Mouse (Mus musculus): ENCODE measurements around the gene Skap1. TPM values are rescaled to one million over a fixed set of nuclear protein-coding genes. Genes with fewer than 3 reads are reported as not detected.

The Skap1 gene
- polyA plus RNA-seq, 1 experiment from 2014 or later, result 2.6 TPM

DNA sequence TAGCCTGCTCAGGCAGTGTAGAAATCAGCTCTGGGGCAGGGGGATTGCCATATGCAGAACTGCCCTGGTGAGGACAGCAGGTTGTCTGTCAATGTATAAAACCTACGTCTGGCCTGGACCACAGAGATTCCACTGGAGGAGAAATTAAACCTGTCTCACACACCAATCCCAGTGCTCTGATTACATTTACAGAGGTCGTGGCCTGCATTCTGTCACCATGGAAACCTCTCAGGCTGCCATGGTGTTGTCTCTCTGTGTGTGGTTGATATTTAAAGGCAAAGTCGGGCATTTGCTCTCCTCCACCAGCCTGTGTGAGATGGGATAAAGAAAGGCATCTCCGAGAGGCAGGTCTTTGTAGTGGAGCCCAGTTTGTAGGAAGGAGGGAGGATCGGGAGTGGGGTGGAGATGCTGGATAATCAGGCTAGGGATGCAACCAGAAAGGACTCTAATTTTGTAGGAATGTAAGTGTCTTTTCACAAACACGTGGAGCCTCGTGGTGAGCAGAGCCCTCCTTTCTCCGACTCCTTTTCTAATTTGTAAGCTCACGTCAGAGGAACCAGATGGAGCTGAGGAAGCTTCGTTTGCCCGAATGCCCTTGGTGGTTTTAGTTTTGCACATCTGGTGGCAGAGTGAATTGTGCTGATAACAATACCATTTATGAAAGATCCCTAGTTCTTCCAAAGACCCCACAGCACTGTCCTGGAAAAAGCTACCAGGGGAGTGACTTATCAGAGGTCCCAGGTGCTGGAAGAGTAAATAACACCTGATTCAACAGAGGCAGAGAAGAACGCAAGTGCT, 7.7 kb upstream of the Skap1 start:
- ATAC-seq (replicated peaks; ENCODE audit: low FRiP score) (0 out of 2 replicates have a peak, but pooled peaks have one; percentile 30), DNase-seq (ENCODE audit: low spot score) (no peak)
- peaks cover 11% of the 10 kb centered on the region for H3K4me1 ChIP-seq (replicated peaks; ENCODE audit: control insufficient read depth, insufficient read depth, low read length)
- no peaks in the 10 kb centered on the region for H3K36me3 ChIP-seq (ENCODE audit: control insufficient read depth, insufficient read depth, low read length)
- H3K27ac ChIP-seq (ENCODE audit: low read depth, low read length), result peak overlapping the region; percentile 68
- 0 out of 2 replicates have a peak overlapping the region, but pooled peaks have one; percentile 5 for H3K9ac ChIP-seq (ENCODE audit: low read length)
- no peak overlapping the region for H3K4me2 ChIP-seq (ENCODE audit: low read depth, low read length, severe bottlenecking)
- H3K9me3 ChIP-seq (ENCODE audit: control insufficient read depth, low read length), result no peaks in the 10 kb centered on the region
- H3K27me3 ChIP-seq (ENCODE audit: control insufficient read depth, insufficient read depth, low read length), result no peaks in the 10 kb centered on the region
- WGBS, result 33% methylated on average over 12 of the region's 12 CpGs
- H3K4me3 ChIP-seq (ENCODE audit: low read depth, low read length), result no peak overlapping the region

DNA sequence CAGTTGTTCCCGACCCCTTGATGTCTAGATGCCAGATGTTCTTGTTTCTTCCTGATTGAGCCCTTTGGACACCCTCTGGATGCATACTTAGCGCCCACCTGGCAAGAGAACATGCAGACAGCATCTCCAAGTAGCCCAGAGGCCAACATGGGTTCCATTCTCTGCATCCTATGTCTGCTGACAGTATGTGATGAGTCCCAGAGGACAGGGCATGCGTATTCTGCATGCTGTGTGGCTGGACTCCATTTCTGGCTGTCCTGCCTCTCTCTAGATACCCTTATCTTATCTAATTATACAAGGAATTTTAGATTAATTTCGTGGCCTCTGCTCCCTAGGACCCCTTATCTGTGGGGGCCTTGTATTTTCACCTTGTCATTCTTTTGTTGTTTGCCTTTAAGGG, 2.6 kb upstream of the Skap1 start:
- WGBS, result 54% methylated on average over 4 of the region's 4 CpGs

DNA sequence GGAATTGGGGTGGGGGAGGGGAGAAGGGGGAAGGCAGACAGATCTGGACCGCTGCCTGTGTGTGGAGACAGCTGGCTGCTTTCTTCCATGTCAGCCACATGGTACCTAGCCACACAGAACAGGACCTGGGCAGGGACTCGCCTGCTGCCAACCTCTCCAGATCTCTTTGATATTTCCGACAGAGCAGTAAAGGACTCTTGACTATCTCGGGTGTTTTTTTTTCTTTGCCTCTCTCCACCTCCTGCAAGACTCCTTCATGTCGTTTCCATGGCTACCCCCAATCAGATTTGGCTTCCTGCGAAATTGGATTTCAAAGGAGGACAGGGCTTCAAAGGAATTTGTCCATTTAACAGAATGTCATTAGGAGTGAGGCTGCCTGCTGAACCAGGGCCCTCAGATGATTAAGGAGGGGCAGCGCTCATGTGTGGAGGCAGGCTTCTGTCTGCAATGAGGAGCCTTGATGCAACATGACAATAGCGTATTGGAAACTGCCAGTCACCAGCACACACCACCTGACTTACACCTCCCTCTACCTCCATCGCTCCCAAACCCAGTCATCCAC, 2.1 kb upstream of the Skap1 start:
- peak; percentile 73 for ATAC-seq (replicated peaks; ENCODE audit: low FRiP score)
- peak; percentile 64 for DNase-seq (ENCODE audit: low spot score)
- peaks cover 12% of the 10 kb centered on the region for H3K27me3 ChIP-seq (ENCODE audit: control insufficient read depth, insufficient read depth, low read length)
- H3K4me2 ChIP-seq (ENCODE audit: low read depth, low read length, severe bottlenecking), result no peak overlapping the region; the same call in 1 of the 2 replicates
- peak overlapping the region; percentile 69 for H3K27ac ChIP-seq (ENCODE audit: low read depth, low read length)
- H3K9ac ChIP-seq (ENCODE audit: low read length), result no peak overlapping the region
- no peaks in the 10 kb centered on the region for H3K9me3 ChIP-seq (ENCODE audit: control insufficient read depth, low read length)
- H3K4me1 ChIP-seq (replicated peaks; ENCODE audit: control insufficient read depth, insufficient read depth, low read length), result peaks cover 19% of the 10 kb centered on the region
- WGBS, result 7% methylated on average over 9 of the region's 9 CpGs
- H3K4me3 ChIP-seq (ENCODE audit: low read depth, low read length), result no peak overlapping the region
- no peaks in the 10 kb centered on the region for H3K36me3 ChIP-seq (ENCODE audit: control insufficient read depth, insufficient read depth, low read length)

More for the DNA sequence above, 2.6 kb upstream of the Skap1 start:
- no peaks in the 10 kb centered on the region for H3K9me3 ChIP-seq (ENCODE audit: control insufficient read depth, low read length)
- no peak overlapping the region for H3K4me2 ChIP-seq (ENCODE audit: low read depth, low read length, severe bottlenecking)
- DNase-seq (ENCODE audit: low spot score) (no peak), ATAC-seq (replicated peaks; ENCODE audit: low FRiP score) (no peak; the same call in 1 of the 2 replicates)
- H3K9ac ChIP-seq (ENCODE audit: low read length), result no peak overlapping the region
- H3K27me3 ChIP-seq (ENCODE audit: control insufficient read depth, insufficient read depth, low read length), result peaks cover 12% of the 10 kb centered on the region
- peaks cover 19% of the 10 kb centered on the region for H3K4me1 ChIP-seq (replicated peaks; ENCODE audit: control insufficient read depth, insufficient read depth, low read length)
- no peaks in the 10 kb centered on the region for H3K36me3 ChIP-seq (ENCODE audit: control insufficient read depth, insufficient read depth, low read length)
- H3K27ac ChIP-seq (ENCODE audit: low read depth, low read length), result peak overlapping the region; percentile 69
- H3K4me3 ChIP-seq (ENCODE audit: low read depth, low read length), result no peak overlapping the region

DNA sequence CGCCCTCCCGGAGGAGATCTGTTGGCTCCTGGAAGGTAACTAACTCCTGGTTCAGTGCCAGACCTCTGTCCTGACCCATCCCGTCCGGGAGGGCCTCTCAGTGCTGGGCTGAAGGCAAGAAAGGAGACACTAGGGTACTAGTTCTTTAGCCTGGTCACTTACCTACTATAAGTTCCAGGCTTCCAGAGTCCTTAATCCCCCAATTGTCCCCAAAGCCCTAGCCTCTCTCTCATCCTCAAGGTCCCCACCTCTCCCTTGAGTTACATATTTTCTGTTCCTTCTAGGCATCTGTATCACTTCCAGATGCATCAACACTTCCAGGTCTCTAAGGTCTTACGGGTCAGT, 295 bp downstream of the Skap1 start:
- H3K27me3 ChIP-seq (ENCODE audit: control insufficient read depth, insufficient read depth, low read length), result peaks cover 12% of the 10 kb centered on the region
- 24% methylated on average over 5 of the region's 5 CpGs for whole genome bisulfite sequencing
- no peak overlapping the region for H3K27ac ChIP-seq (ENCODE audit: low read depth, low read length)
- peak overlapping the region; percentile 36 for H3K4me3 ChIP-seq (ENCODE audit: low read depth, low read length)
- H3K36me3 ChIP-seq (ENCODE audit: control insufficient read depth, insufficient read depth, low read length), result no peaks in the 10 kb centered on the region
- no peaks in the 10 kb centered on the region for H3K9me3 ChIP-seq (ENCODE audit: control insufficient read depth, low read length)
- H3K4me1 ChIP-seq (replicated peaks; ENCODE audit: control insufficient read depth, insufficient read depth, low read length), result peaks cover 19% of the 10 kb centered on the region
- DNase-seq (ENCODE audit: low spot score) (no peak), ATAC-seq (replicated peaks; ENCODE audit: low FRiP score) (no peak)
- peak overlapping the region; percentile 41 for H3K9ac ChIP-seq (ENCODE audit: low read length)
- H3K4me2 ChIP-seq (ENCODE audit: low read depth, low read length, severe bottlenecking), result peak overlapping the region; percentile 64

DNA sequence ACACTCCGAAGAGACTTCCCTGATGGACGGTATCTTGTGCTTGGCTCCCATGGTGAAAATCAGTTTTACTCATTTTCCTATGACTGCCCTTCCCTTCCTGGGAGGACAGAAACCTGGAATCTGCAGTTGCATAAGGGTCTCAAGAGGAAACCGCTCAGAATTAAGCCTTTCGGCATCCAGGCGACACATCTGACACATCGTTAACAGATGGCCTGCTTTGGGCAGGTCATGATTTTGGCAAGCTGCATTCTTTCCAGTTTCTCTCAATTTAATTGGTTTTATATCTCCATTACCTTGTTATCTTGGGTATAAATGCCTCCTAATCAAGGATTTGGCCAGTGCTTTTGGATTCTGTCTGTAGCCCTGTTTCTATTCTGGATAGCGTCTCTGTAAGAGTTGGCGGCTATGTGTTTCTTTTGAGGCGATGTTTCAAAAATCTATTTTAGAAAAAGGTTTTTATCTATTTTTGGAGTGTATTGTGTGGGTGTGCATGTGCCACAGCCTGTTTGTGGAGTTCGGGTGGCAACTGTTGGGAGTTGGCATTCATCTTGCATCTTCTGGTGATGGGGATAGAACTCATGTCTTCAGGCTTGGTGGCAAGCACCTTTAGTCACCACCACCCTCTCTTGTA, 1.1 kb downstream of the Skap1 start:
- Histone ChIP-seq H3K4me3 (ENCODE audit: low read depth, low read length) (no peak overlapping the region), H3K4me1 (replicated peaks; ENCODE audit: control insufficient read depth, insufficient read depth, low read length) (peaks cover 19% of the 10 kb centered on the region), H3K27me3 (ENCODE audit: control insufficient read depth, insufficient read depth, low read length) (peaks cover 12% of the 10 kb centered on the region), H3K4me2 (ENCODE audit: low read depth, low read length, severe bottlenecking) (no peak overlapping the region), H3K27ac (ENCODE audit: low read depth, low read length) (no peak overlapping the region), H3K36me3 (ENCODE audit: control insufficient read depth, insufficient read depth, low read length) (no peaks in the 10 kb centered on the region), H3K9me3 (ENCODE audit: control insufficient read depth, low read length) (no peaks in the 10 kb centered on the region), H3K9ac (ENCODE audit: low read length) (no peak overlapping the region)
- WGBS, result 87% methylated on average over 10 of the region's 10 CpGs
- ATAC-seq (replicated peaks; ENCODE audit: low FRiP score) (no peak), DNase-seq (ENCODE audit: low spot score) (no peak)

DNA sequence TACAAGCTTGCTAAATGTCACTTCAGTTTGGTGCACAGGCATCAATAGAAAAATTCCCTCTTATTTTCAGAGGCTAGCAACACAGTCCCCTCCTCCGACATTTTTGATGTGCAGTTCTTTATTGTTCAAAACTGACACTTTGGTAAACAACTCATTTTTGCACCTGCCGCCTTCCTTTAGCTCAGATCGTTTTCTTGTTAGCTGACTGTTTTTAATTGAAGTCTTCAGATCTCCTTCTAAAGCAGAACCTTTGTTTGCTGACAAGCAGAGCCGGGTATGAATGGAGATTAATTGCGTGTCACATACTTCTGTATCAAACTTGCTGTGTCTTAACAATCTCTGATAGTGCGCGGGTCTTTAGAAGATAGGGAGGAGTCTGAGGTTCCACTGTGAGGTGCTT, 2.0 kb downstream of the Skap1 start:
- no peak for ATAC-seq (replicated peaks; ENCODE audit: low FRiP score)
- 28% methylated on average over 7 of the region's 7 CpGs for WGBS
- H3K9me3 ChIP-seq (ENCODE audit: control insufficient read depth, low read length), result no peaks in the 10 kb centered on the region
- H3K4me3 ChIP-seq (ENCODE audit: low read depth, low read length), result no peak overlapping the region
- no peak for DNase-seq (ENCODE audit: low spot score)
- peaks cover 15% of the 10 kb centered on the region for H3K4me1 ChIP-seq (replicated peaks; ENCODE audit: control insufficient read depth, insufficient read depth, low read length)
- peaks cover 12% of the 10 kb centered on the region for H3K27me3 ChIP-seq (ENCODE audit: control insufficient read depth, insufficient read depth, low read length)
- H3K27ac ChIP-seq (ENCODE audit: low read depth, low read length), result no peak overlapping the region; the same call in 1 of the 2 replicates
- no peak overlapping the region for H3K4me2 ChIP-seq (ENCODE audit: low read depth, low read length, severe bottlenecking)
- no peaks in the 10 kb centered on the region for H3K36me3 ChIP-seq (ENCODE audit: control insufficient read depth, insufficient read depth, low read length)
- no peak overlapping the region for H3K9ac ChIP-seq (ENCODE audit: low read length)

DNA sequence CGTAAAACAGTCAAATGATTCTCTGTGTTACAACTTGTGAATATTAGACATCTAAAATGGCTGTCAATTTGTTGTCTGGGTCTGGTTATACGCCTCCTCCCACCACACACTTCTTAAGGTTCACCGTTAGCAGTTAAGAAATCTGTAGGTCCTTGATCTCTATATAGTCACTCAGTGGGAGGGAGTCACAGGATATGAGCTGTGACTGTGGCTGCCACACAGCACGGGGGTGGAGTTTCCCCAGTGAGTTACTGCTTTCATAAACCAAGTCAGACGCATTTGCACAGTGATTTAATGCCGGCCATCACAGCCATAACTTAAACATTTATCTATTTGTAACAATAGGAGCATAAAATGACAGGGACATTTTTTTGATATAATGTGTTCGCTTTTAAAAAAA, 2.6 kb downstream of the Skap1 start:
- Histone ChIP-seq H3K9ac (ENCODE audit: low read length) (no peak overlapping the region), H3K36me3 (ENCODE audit: control insufficient read depth, insufficient read depth, low read length) (no peaks in the 10 kb centered on the region), H3K4me3 (ENCODE audit: low read depth, low read length) (no peak overlapping the region), H3K4me2 (ENCODE audit: low read depth, low read length, severe bottlenecking) (no peak overlapping the region), H3K27ac (ENCODE audit: low read depth, low read length) (no peak overlapping the region), H3K4me1 (replicated peaks; ENCODE audit: control insufficient read depth, insufficient read depth, low read length) (peaks cover 9% of the 10 kb centered on the region; the same call in 1 of the 2 replicates), H3K9me3 (ENCODE audit: control insufficient read depth, low read length) (no peaks in the 10 kb centered on the region), H3K27me3 (ENCODE audit: control insufficient read depth, insufficient read depth, low read length) (peaks cover 12% of the 10 kb centered on the region)
- 63% methylated on average over 7 of the region's 7 CpGs for WGBS
- DNase-seq (ENCODE audit: low spot score) (no peak), ATAC-seq (replicated peaks; ENCODE audit: low FRiP score) (no peak)

DNA sequence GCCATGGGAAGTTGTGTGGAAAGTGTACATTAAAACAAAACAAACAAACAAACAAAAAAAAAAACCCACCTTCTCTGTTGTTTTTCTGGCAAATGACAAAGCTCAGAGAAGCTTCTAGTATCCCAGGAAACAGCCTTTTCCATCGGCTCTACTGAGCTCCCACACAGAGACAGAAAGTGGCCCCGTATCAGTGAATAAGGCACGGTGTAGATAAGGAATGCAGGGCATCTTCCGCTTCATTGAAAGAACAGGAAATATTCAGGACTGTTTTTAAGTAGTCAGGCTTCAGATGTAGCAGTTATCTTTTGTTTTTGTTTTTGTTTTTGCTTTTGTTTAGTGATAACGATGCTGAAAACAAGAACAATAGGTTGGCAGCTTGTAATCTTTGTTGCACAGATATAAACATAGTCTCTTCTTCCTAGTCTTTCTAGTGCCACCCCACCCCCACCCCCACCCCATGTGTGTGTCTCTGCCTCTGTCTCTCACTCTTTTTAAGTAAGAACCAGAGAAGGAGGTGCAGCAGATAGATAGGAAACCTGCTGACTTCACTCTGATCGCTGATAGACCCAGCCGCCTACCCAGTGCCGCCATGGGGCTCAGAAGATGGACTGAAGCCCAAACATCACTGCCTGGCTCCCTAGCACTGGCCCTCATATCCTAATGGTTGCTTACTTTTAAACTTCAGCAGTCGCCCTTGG, 3.8 kb downstream of the Skap1 start:
- H3K9ac ChIP-seq (ENCODE audit: low read length), result no peak overlapping the region
- WGBS, result 65% methylated on average over 9 of the region's 9 CpGs
- peaks cover 2% of the 10 kb centered on the region; the same call in 1 of the 2 replicates for H3K4me1 ChIP-seq (replicated peaks; ENCODE audit: control insufficient read depth, insufficient read depth, low read length)
- H3K27ac ChIP-seq (ENCODE audit: low read depth, low read length), result no peak overlapping the region
- DNase-seq (ENCODE audit: low spot score), result no peak
- ATAC-seq (replicated peaks; ENCODE audit: low FRiP score), result no peak
- H3K36me3 ChIP-seq (ENCODE audit: control insufficient read depth, insufficient read depth, low read length), result no peaks in the 10 kb centered on the region
- H3K4me2 ChIP-seq (ENCODE audit: low read depth, low read length, severe bottlenecking), result no peak overlapping the region
- no peaks in the 10 kb centered on the region for H3K9me3 ChIP-seq (ENCODE audit: control insufficient read depth, low read length)
- peaks cover 10% of the 10 kb centered on the region for H3K27me3 ChIP-seq (ENCODE audit: control insufficient read depth, insufficient read depth, low read length)
- H3K4me3 ChIP-seq (ENCODE audit: low read depth, low read length), result no peak overlapping the region
